Mouse (Mus musculus): ENCODE data around the gene Trappc2l. TPM values are rescaled to one million over a fixed set of nuclear protein-coding genes. Genes with fewer than 3 reads are reported as not detected.
"Not testable (repeated sequence)": the region's sequence is repeated elsewhere in the genome, so short reads cannot be mapped to it uniquely, and the experiment has no call there.

Trappc2l gene
- polyA plus RNA-seq, 1 experiment from 2014 or later: 87.9 TPM

DNA sequence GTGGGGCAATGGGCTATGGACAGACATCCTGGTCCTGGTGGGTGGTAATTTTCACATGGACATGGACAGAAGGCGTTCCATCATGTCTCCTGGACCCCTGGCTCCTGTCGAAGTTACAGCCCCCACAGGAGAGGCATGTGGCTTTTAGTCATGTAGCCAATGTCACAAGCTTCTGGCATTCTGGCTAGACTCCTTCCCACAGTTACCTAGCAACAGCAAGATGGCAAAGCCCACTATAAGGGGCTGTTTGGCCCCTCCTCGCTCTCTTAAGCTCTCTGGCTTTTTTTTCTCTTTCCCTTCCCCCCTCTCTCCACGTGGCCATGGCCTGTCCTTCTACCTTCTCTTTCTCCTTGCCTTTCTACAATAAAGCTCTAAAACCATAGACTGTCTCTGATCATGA lies 38.3 kb upstream of the Trappc2l start:
- 28% methylated on average over 4 of the region's 4 CpGs for WGBS
- not testable (repeated sequence) for H3K27ac ChIP-seq (replicated peaks)
- peaks cover 49% of the 10 kb centered on the region for H3K4me1 ChIP-seq

DNA sequence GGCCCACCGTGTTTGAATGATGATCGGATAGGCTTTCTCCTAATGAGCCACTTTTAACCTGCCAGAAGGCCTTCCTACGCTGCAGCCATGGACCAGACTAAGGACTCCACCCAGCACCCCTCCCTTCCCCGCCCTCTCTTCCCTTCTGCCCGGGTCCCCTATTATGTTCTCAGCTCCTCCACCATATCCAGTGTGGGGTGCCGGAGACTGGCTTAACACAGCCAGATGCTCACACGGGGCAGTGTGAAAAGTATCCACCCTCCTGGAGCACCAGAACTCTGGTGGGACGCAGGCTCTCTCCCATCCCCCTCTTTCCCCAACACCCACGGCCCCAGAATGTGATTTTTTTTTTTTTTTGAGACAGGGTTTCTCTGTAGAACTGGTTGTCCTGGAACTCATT lies 37.9 kb upstream of the Trappc2l start:
- H3K4me1 ChIP-seq: peaks cover 45% of the 10 kb centered on the region
- no peaks in the 10 kb centered on the region for H3K9me3 ChIP-seq
- no peak overlapping the region for H3K9ac ChIP-seq (replicated peaks)
- WGBS: 48% methylated on average over 9 of the region's 9 CpGs
- no peak for ATAC-seq (replicated peaks)
- H3K4me2 ChIP-seq (replicated peaks): no peak overlapping the region
- no peak overlapping the region for H3K4me3 ChIP-seq
- no peak overlapping the region; the same call in 1 of the 2 replicates for H3K27ac ChIP-seq (replicated peaks)
- H3K27me3 ChIP-seq: no peaks in the 10 kb centered on the region
- peaks cover 13% of the 10 kb centered on the region; the same call in 1 of the 2 replicates for H3K36me3 ChIP-seq

More for the DNA sequence above, 38.3 kb upstream of the Trappc2l start:
- peaks cover 13% of the 10 kb centered on the region; the same call in 1 of the 2 replicates for H3K36me3 ChIP-seq
- not testable (repeated sequence) for H3K9ac ChIP-seq (replicated peaks); ATAC-seq (replicated peaks); H3K9me3 ChIP-seq; H3K27me3 ChIP-seq; H3K4me2 ChIP-seq (replicated peaks); H3K4me3 ChIP-seq

- Histone ChIP-seq H3K27ac (replicated peaks) (no peak overlapping the region), H3K4me3 (no peak overlapping the region), H3K4me1 (peaks cover 38% of the 10 kb centered on the region), H3K36me3 (peaks cover 13% of the 10 kb centered on the region; the same call in 1 of the 2 replicates), H3K9ac (replicated peaks) (no peak overlapping the region), H3K4me2 (replicated peaks) (no peak overlapping the region), H3K27me3 (no peaks in the 10 kb centered on the region), H3K9me3 (no peaks in the 10 kb centered on the region)
- 69% methylated on average over 3 of the region's 3 CpGs for WGBS
- ATAC-seq (replicated peaks): no peak
Measured at GRCm38 (mm10) chr8:122574264-122574663, 37.2 kb upstream of the Trappc2l start.

- H3K4me1 ChIP-seq: peaks cover 34% of the 10 kb centered on the region
- no peak overlapping the region for H3K9ac ChIP-seq (replicated peaks)
- no peaks in the 10 kb centered on the region for H3K9me3 ChIP-seq
- H3K27ac ChIP-seq (replicated peaks): no peak overlapping the region
- peaks cover 13% of the 10 kb centered on the region; the same call in 1 of the 2 replicates for H3K36me3 ChIP-seq
- peak overlapping the region; percentile 78; the same call in 1 of the 2 replicates for H3K4me2 ChIP-seq (replicated peaks)
- WGBS: 65% methylated on average over 10 of the region's 10 CpGs
- no peaks in the 10 kb centered on the region for H3K27me3 ChIP-seq
- no peak for ATAC-seq (replicated peaks)
- no peak overlapping the region for H3K4me3 ChIP-seq
Measured at GRCm38 (mm10) chr8:122574667-122575251, 36.7 kb upstream of the Trappc2l start.

GRCm38 (mm10) chr8:122575286-122575685 lies 36.2 kb upstream of the Trappc2l start:
- H3K36me3 ChIP-seq: peaks cover 10% of the 10 kb centered on the region; the same call in 1 of the 2 replicates
- 76% methylated on average over 8 of the region's 8 CpGs for WGBS
- peak overlapping the region; percentile 65; the same call in 1 of the 2 replicates for H3K9ac ChIP-seq (replicated peaks)

DNA sequence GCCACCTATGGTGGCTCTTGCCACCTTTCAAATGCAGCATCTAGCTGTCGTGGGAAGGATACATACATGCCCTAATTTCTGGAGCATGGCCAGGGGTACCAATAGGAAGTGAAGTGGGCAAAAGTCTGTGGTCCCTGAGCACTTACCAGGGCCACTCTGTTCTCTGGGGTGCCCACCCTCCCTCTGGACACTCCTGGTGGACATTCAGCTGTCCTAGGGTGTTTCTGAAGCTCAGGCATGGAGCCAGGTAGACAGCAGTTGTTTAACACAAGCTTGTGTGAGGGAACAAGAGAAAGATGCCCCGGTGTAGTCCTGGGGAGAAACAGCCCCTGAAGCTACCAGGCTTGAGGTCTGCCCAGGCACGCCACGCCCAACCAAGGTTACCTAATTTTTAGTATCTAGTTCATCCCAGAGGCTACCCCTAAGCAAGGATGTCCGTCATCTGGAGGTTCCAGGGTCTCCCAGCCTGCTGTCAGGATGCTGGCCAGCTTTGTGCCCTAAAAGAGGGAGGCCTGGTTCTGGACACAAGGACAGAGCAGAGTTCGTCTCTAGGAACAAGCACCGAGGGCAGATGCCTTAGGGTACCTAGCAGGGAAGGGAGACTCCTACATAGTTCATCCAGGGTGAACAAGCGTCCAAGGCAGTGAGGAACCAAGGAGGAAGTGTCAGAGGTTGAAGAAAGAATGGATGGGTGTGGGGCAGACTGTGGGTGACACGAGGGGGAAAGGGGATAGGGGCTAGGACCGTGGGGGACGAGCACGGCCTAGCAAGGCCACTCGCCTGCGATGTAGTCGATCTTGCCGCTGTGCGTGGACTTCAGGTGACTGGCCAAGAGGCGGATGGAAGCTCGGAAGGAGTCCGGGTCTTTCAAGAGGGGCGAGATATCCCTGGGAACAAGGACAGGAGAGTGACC lies 35.4 kb upstream of the Trappc2l start:
- H3K4me1 ChIP-seq: peaks cover 34% of the 10 kb centered on the region
- H3K27ac ChIP-seq (replicated peaks): peak overlapping the region; percentile 42
- peaks cover 10% of the 10 kb centered on the region; the same call in 1 of the 2 replicates for H3K36me3 ChIP-seq
- no peaks in the 10 kb centered on the region for H3K27me3 ChIP-seq
- H3K4me3 ChIP-seq: peak overlapping the region; percentile 76
- no peaks in the 10 kb centered on the region for H3K9me3 ChIP-seq
- WGBS: 16% methylated on average over 21 of the region's 21 CpGs
- peak overlapping the region; percentile 78 for H3K4me2 ChIP-seq (replicated peaks)
- peak overlapping the region; percentile 65 for H3K9ac ChIP-seq (replicated peaks)
- peak; percentile 20 for ATAC-seq (replicated peaks)

More at GRCm38 (mm10) chr8:122575286-122575685, 36.2 kb upstream of the Trappc2l start:
- Histone ChIP-seq H3K4me2 (replicated peaks) (peak overlapping the region; percentile 78), H3K9me3 (no peaks in the 10 kb centered on the region), H3K4me1 (peaks cover 34% of the 10 kb centered on the region), H3K4me3 (peak overlapping the region; percentile 76; the same call in 1 of the 2 replicates), H3K27ac (replicated peaks) (no peak overlapping the region), H3K27me3 (no peaks in the 10 kb centered on the region)
- no peak for ATAC-seq (replicated peaks)

DNA sequence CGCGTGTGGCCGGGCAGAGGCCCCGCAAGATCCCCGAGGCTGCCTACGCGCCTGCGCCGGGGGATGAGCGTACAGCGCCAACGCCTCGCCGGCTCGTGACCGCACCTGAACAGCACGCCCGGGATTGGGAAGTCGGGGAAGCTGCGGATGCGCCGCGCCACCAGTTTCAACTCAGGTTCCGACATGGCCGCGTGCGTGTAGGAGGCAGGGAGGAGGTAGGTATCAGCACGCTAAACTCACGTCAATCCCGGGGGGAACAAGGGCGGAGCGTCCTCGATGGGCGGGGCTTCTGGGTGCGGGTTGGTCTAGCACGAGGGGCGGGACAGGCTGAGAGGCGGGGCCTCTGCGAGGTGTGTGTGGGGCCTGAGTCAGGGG lies 34.8 kb upstream of the Trappc2l start, which contains the start of gene Aprt:
TSS of gene Aprt (minus strand) at position 262 of the 375 bp plus-strand sequence.
- Histone ChIP-seq H3K27ac (replicated peaks) (peak within 1 kb of the TSS; percentile 42), H3K36me3 (peaks cover 10% of the 10 kb centered on the region; the same call in 1 of the 2 replicates), H3K4me2 (replicated peaks) (peak within 1 kb of the TSS; percentile 78), H3K27me3 (no peaks in the 10 kb centered on the region), H3K9me3 (no peaks in the 10 kb centered on the region), H3K9ac (replicated peaks) (peak within 1 kb of the TSS; percentile 65), H3K4me3 (peak within 1 kb of the TSS; percentile 76), H3K4me1 (peaks cover 34% of the 10 kb centered on the region)
- under 1% methylated on average over 39 of the region's 39 CpGs for WGBS
- peak; percentile 92 for ATAC-seq (replicated peaks)

GRCm38 (mm10) chr8:122577116-122577515 lies 34.3 kb upstream of the Trappc2l start:
- 30% methylated on average over 10 of the region's 10 CpGs for WGBS
- H3K36me3 ChIP-seq: peaks cover 9% of the 10 kb centered on the region; the same call in 1 of the 2 replicates
- H3K27me3 ChIP-seq: no peaks in the 10 kb centered on the region
- no peaks in the 10 kb centered on the region for H3K9me3 ChIP-seq
- H3K9ac ChIP-seq (replicated peaks): peak overlapping the region; percentile 65; the same call in 1 of the 2 replicates
- H3K4me2 ChIP-seq (replicated peaks): peak overlapping the region; percentile 78
- peak overlapping the region; percentile 42; the same call in 1 of the 2 replicates for H3K27ac ChIP-seq (replicated peaks)
- H3K4me1 ChIP-seq: peaks cover 34% of the 10 kb centered on the region
- peak overlapping the region; percentile 76 for H3K4me3 ChIP-seq
- ATAC-seq (replicated peaks): peak; percentile 36; the same call in 1 of the 2 replicates

GRCm38 (mm10) chr8:122579196-122579595 lies 32.2 kb upstream of the Trappc2l start:
- no peak overlapping the region for H3K4me3 ChIP-seq
- no peak overlapping the region for H3K9ac ChIP-seq (replicated peaks)
- H3K27me3 ChIP-seq: no peaks in the 10 kb centered on the region
- WGBS: 17% methylated on average over 7 of the region's 7 CpGs
- H3K4me2 ChIP-seq (replicated peaks): no peak overlapping the region
- no peak overlapping the region for H3K27ac ChIP-seq (replicated peaks)
- peaks cover 28% of the 10 kb centered on the region for H3K4me1 ChIP-seq
- no peak for ATAC-seq (replicated peaks)
- no peaks in the 10 kb centered on the region for H3K9me3 ChIP-seq
- peaks cover 5% of the 10 kb centered on the region; the same call in 1 of the 2 replicates for H3K36me3 ChIP-seq

GRCm38 (mm10) chr8:122580926-122581325 lies 30.5 kb upstream of the Trappc2l start:
- 81% methylated on average over 15 of the region's 15 CpGs for WGBS

DNA sequence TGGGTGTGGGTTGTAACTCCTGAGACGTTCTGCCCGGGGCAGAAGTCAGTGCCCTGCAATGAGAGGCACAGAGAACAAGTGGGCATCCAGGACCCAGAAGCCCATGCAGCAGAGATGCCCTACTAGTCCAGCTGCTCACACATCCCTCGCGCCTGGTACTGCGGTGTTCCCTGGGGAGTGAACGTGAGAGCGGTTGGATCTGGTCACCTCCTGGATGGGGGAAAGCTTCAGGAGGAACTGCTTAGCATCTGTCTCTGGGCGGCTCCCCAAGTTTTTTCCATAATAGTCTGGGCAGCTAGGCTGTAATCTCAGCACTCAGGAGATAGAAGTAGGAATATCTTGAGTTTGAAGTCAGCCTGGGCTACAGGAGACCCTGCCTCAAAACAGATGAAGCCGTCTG lies 26.5 kb upstream of the Trappc2l start:
- Histone ChIP-seq H3K9ac (replicated peaks) (no peak overlapping the region), H3K27ac (replicated peaks) (no peak overlapping the region), H3K4me1 (0 out of 2 replicates have a peak, but pooled peaks cover 10% of the 10 kb centered on the region), H3K9me3 (no peaks in the 10 kb centered on the region), H3K4me3 (no peak overlapping the region), H3K4me2 (replicated peaks) (no peak overlapping the region), H3K36me3 (no peaks in the 10 kb centered on the region), H3K27me3 (no peaks in the 10 kb centered on the region)
- 86% methylated on average over 9 of the region's 9 CpGs for WGBS
- ATAC-seq (replicated peaks): no peak

More at GRCm38 (mm10) chr8:122580926-122581325, 30.5 kb upstream of the Trappc2l start:
- H3K27me3 ChIP-seq: no peaks in the 10 kb centered on the region
- H3K4me3 ChIP-seq: no peak overlapping the region
- H3K9me3 ChIP-seq: no peaks in the 10 kb centered on the region
- H3K27ac ChIP-seq (replicated peaks): no peak overlapping the region
- no peak overlapping the region for H3K4me2 ChIP-seq (replicated peaks)
- H3K4me1 ChIP-seq: peaks cover 16% of the 10 kb centered on the region
- no peak overlapping the region for H3K9ac ChIP-seq (replicated peaks)
- no peaks in the 10 kb centered on the region for H3K36me3 ChIP-seq
- ATAC-seq (replicated peaks): no peak
